25 mouse cellular contexts compared by ENCODE assay signal in the genomic region with DNA sequence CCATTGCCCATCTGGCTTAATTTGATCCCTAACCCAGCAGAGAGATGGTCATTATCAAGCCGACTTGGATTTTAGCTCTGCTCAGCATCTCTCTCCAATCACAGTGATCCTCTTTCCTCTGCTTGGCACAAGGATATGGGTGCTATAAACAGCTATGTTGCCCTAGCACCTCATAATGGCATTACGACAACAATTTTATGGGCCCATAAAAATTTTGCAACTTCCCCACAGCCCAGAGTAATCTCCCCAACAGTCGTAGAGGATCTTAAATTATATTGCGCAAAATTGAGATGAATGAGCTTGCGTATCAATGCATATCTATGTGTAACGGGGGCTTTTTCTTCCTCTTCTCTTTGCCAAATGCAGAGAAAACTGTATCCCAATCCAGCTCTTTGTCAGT.
DNase-seq lines count a peak whose midpoint lies in the region; ATAC-seq and TF ChIP-seq lines count a peak whose summit lies in the region.
"Had no signal": no experiment of that assay in that cellular context is flagged by ENCODE, and none has a peak within 500 bp of the region (broad histone marks: within the 10 kb centered on the region; RNA-seq: fewer than 3 reads in every experiment).

No protein-coding gene starts in this region.

- no peak overlapping the region for H3K9ac ChIP-seq in limb, embryonic 14.5 days (ENCODE audit: low read depth, low read length, severe bottlenecking)
- H3K9ac ChIP-seq: forebrain, embryonic 12.5 days; heart, embryonic 13.5 days; hindbrain, embryonic 14.5 days; intestine, embryonic 15.5 days; liver, embryonic 15.5 days had no signal

- H3K9me3 ChIP-seq in limb, embryonic 14.5 days (ENCODE audit: control insufficient read depth, low read length) = no peaks in the 10 kb centered on the region
- H3K9me3 ChIP-seq: forebrain, embryonic 12.5 days; heart, embryonic 13.5 days; intestine, embryonic 15.5 days; liver, embryonic 15.5 days had no signal

- H3K4me1 ChIP-seq in limb, embryonic 14.5 days (ENCODE audit: control insufficient read depth, insufficient read depth, low read length) = 0 out of 2 replicates have a peak, but pooled peaks cover 3% of the 10 kb centered on the region
- H3K4me1 ChIP-seq: forebrain, embryonic 12.5 days; heart, embryonic 13.5 days; intestine, embryonic 15.5 days; liver, embryonic 15.5 days had no signal

- intact Hi-C loops in heart, postnatal 10 days (cut with DNase I) = no loop called here

- ATAC-seq in limb, embryonic 14.5 days (ENCODE audit: low FRiP score, low read depth) = peak; percentile 41; the same call in 1 of the 2 replicates
- ATAC-seq: activated CD4-positive, CD25-positive, alpha-beta regulatory T cell, adult 4 months; CD4-positive, CD25-positive, alpha-beta regulatory T cell, adult 4 months; intestine, embryonic 15.5 days had no signal

- no peak overlapping the region for H3K27ac ChIP-seq in limb, embryonic 14.5 days (replicated peaks; ENCODE audit: low read depth, low read length)
- H3K27ac ChIP-seq: forebrain, embryonic 12.5 days; heart, embryonic 13.5 days; hindbrain, embryonic 14.5 days; intestine, embryonic 15.5 days; left cerebral cortex, adult 2 months; liver, embryonic 15.5 days had no signal

- no peak overlapping the region for H3K4me3 ChIP-seq in limb, embryonic 14.5 days (replicated peaks; ENCODE audit: low read length)
- H3K4me3 ChIP-seq: forebrain, embryonic 12.5 days; heart, embryonic 13.5 days; intestine, embryonic 15.5 days; left cerebral cortex, adult 2 months; liver, embryonic 15.5 days had no signal

- H3K4me2 ChIP-seq in limb, embryonic 14.5 days (replicated peaks; ENCODE audit: low read depth, low read length, severe bottlenecking) = no peak overlapping the region
- H3K4me2 ChIP-seq: forebrain, embryonic 12.5 days; heart, embryonic 13.5 days; hindbrain, embryonic 14.5 days; intestine, embryonic 15.5 days; liver, embryonic 15.5 days; midbrain, embryonic 11.5 days had no signal

- DNase-seq in urinary bladder, postnatal 14 days (ENCODE audit: low spot score) = peak; percentile 10
- no peak for DNase-seq in urinary bladder, postnatal 4 days (ENCODE audit: low spot score in 2 of 2)
- DNase-seq in forelimb bud, embryonic 11.5 days (ENCODE audit: low read depth, low spot score) = peak; percentile 48
- peak; percentile 31 for DNase-seq in limb, embryonic 14.5 days (ENCODE audit: low spot score)
- DNase-seq in heart, adult 18-20 months = no peak
- no peak for DNase-seq in testis, postnatal 14 days (ENCODE audit: low spot score)
- DNase-seq in heart, postnatal 10 days = no peak
- DNase-seq: adrenal gland, postnatal 10 days; cerebellum, postnatal 14 days; gastrocnemius, postnatal 36 days; heart, postnatal 36 days; kidney, adult 9 months; kidney, postnatal 25 days; layer of hippocampus, adult 9-11 months; lung, postnatal 4 days; retina, postnatal 1 day had no signal

- 21% methylated on average over 6 of the region's 6 CpGs for WGBS in limb, embryonic 14.5 days

- no peak for TF ChIP-seq POLR2A in limb, embryonic 14.5 days (IDR thresholded peaks at IDR 0.05; ENCODE audit: borderline replicate concordance, extremely low read depth, insufficient read depth, insufficient read length)

- no peaks in the 10 kb centered on the region for H3K36me3 ChIP-seq in limb, embryonic 14.5 days (ENCODE audit: control insufficient read depth, insufficient read depth, low read length)
- H3K36me3 ChIP-seq: forebrain, embryonic 12.5 days; heart, embryonic 13.5 days; intestine, embryonic 15.5 days; liver, embryonic 15.5 days had no signal

- no peaks in the 10 kb centered on the region; the same call in 1 of the 2 replicates for H3K27me3 ChIP-seq in limb, embryonic 14.5 days (ENCODE audit: control insufficient read depth, insufficient read depth, low read length)
- H3K27me3 ChIP-seq: forebrain, embryonic 12.5 days; heart, embryonic 13.5 days; intestine, embryonic 15.5 days; liver, embryonic 15.5 days had no signal

Comparison
In these comparisons a context has a peak if more than half of its experiments do, and no peak if none do; other contexts are left out.
1. DNase-seq: peak in urinary bladder, postnatal 14 days (single experiment), forelimb bud, embryonic 11.5 days (single experiment) and limb, embryonic 14.5 days (single experiment); none in urinary bladder, postnatal 4 days (0 of 2), heart, adult 18-20 months (0 of 2), testis, postnatal 14 days (single experiment) and heart, postnatal 10 days (0 of 2).